ENCODE assay signal across 18 mouse cellular contexts in genomic region chr6:32153170-32153569, GRCm38 (mm10).
DNase-seq lines count a peak whose midpoint lies in the region; ATAC-seq lines count a peak whose summit lies in the region.
"Had no signal": no experiment of that assay in that cellular context is flagged by ENCODE, and none has a peak within 500 bp of the region (broad histone marks: within the 10 kb centered on the region; RNA-seq: fewer than 3 reads in every experiment).

No protein-coding gene starts in this region.

- ATAC-seq in midbrain, embryonic 13.5 days, result 0 out of 2 replicates have a peak, but pooled peaks have one; percentile 11
- no peak for ATAC-seq in midbrain, embryonic 16.5 days
- ATAC-seq in hindbrain, embryonic 11.5 days (ENCODE audit: low FRiP score), result peak; percentile 63; the same call in 1 of the 2 replicates
- ATAC-seq in neural tube, embryonic 13.5 days (ENCODE audit: low read depth), result peak; percentile 86
- ATAC-seq: intestine, postnatal 0 days had no signal

- DNase-seq in embryo, embryonic 10.5 days (ENCODE audit: low spot score), result peak; percentile 17
- no peak for DNase-seq in embryo, embryonic 9.5 days (ENCODE audit: extremely low spot score)
- peak; percentile 32 for DNase-seq in hindbrain, embryonic 11.5 days (ENCODE audit: low spot score)
- DNase-seq in spleen, postnatal 4 days (ENCODE audit: low spot score in 2 of 2), result no peak
- DNase-seq in lung, postnatal 25 days (ENCODE audit: low spot score), result no peak
- DNase-seq: adrenal gland, adult 2 months; cerebellum, postnatal 14 days; gastrocnemius, postnatal 36 days; lung, embryonic 14.5 days; thymus, adult 18-20 months had no signal

- no peak overlapping the region for H3K4me3 ChIP-seq in midbrain, embryonic 13.5 days (replicated peaks)
- H3K4me3 ChIP-seq in midbrain, embryonic 16.5 days (ENCODE audit: low read depth, low read length), result no peak overlapping the region
- no peak overlapping the region for H3K4me3 ChIP-seq in hindbrain, embryonic 11.5 days (ENCODE audit: low read depth, low read length)
- H3K4me3 ChIP-seq in neural tube, embryonic 13.5 days, result no peak overlapping the region
- H3K4me3 ChIP-seq: erythroblast, embryonic 14.5 days; heart, embryonic 12.5 days; limb, embryonic 10.5 days had no signal

- H3K27ac ChIP-seq in midbrain, embryonic 13.5 days, result no peak overlapping the region
- no peak overlapping the region for H3K27ac ChIP-seq in midbrain, embryonic 16.5 days (ENCODE audit: low read length)
- H3K27ac ChIP-seq in hindbrain, embryonic 11.5 days (ENCODE audit: low read depth, low read length), result no peak overlapping the region
- H3K27ac ChIP-seq in neural tube, embryonic 13.5 days (replicated peaks), result peak overlapping the region; percentile 57
- H3K27ac ChIP-seq: limb, embryonic 10.5 days had no signal

- no peaks in the 10 kb centered on the region for H3K9me3 ChIP-seq in midbrain, embryonic 13.5 days
- no peaks in the 10 kb centered on the region for H3K9me3 ChIP-seq in midbrain, embryonic 16.5 days (replicated peaks; ENCODE audit: control insufficient read depth, low read length, poor library complexity, severe bottlenecking)
- H3K9me3 ChIP-seq in hindbrain, embryonic 11.5 days (ENCODE audit: control insufficient read depth, low read length), result no peaks in the 10 kb centered on the region
- no peaks in the 10 kb centered on the region for H3K9me3 ChIP-seq in neural tube, embryonic 13.5 days
- H3K9me3 ChIP-seq: heart, embryonic 12.5 days; limb, embryonic 10.5 days had no signal

- whole genome bisulfite sequencing in midbrain, embryonic 13.5 days, result 86% methylated on average over 4 of the region's 4 CpGs
- 81% methylated on average over 4 of the region's 4 CpGs for WGBS in midbrain, embryonic 16.5 days
- WGBS in hindbrain, embryonic 11.5 days, result 66% methylated on average over 4 of the region's 4 CpGs
- 53% methylated on average over 4 of the region's 4 CpGs for WGBS in neural tube, embryonic 13.5 days

- H3K36me3 ChIP-seq in midbrain, embryonic 13.5 days, result peaks cover 20% of the 10 kb centered on the region
- H3K36me3 ChIP-seq in midbrain, embryonic 16.5 days (ENCODE audit: control insufficient read depth, insufficient read depth, low read length), result peaks cover 4% of the 10 kb centered on the region; the same call in 1 of the 2 replicates
- no peaks in the 10 kb centered on the region for H3K36me3 ChIP-seq in hindbrain, embryonic 11.5 days (ENCODE audit: control insufficient read depth, insufficient read depth, low read length)
- H3K36me3 ChIP-seq in neural tube, embryonic 13.5 days, result peaks cover 77% of the 10 kb centered on the region
- H3K36me3 ChIP-seq: limb, embryonic 10.5 days had no signal

- H3K9ac ChIP-seq in midbrain, embryonic 13.5 days (replicated peaks), result no peak overlapping the region
- H3K9ac ChIP-seq in midbrain, embryonic 16.5 days (ENCODE audit: low read depth, low read length), result no peak overlapping the region
- no peak overlapping the region for H3K9ac ChIP-seq in hindbrain, embryonic 11.5 days (ENCODE audit: low read depth, low read length)
- H3K9ac ChIP-seq in neural tube, embryonic 13.5 days, result no peak overlapping the region
- H3K9ac ChIP-seq: heart, embryonic 12.5 days; lung, embryonic 14.5 days had no signal

- no peaks in the 10 kb centered on the region for H3K27me3 ChIP-seq in midbrain, embryonic 13.5 days
- H3K27me3 ChIP-seq in midbrain, embryonic 16.5 days (ENCODE audit: control insufficient read depth, insufficient read depth, low read depth, low read length), result no peaks in the 10 kb centered on the region
- H3K27me3 ChIP-seq in hindbrain, embryonic 11.5 days (ENCODE audit: control insufficient read depth, insufficient read depth, low read length), result no peaks in the 10 kb centered on the region
- H3K27me3 ChIP-seq in neural tube, embryonic 13.5 days, result no peaks in the 10 kb centered on the region
- H3K27me3 ChIP-seq: heart, embryonic 12.5 days had no signal

- H3K4me2 ChIP-seq in midbrain, embryonic 13.5 days (replicated peaks), result no peak overlapping the region
- H3K4me2 ChIP-seq in midbrain, embryonic 16.5 days (ENCODE audit: low read length), result no peak overlapping the region
- H3K4me2 ChIP-seq in hindbrain, embryonic 11.5 days (replicated peaks; ENCODE audit: low read depth, low read length), result no peak overlapping the region
- no peak overlapping the region for H3K4me2 ChIP-seq in neural tube, embryonic 13.5 days
- H3K4me2 ChIP-seq: heart, embryonic 12.5 days; liver, embryonic 11.5 days; lung, embryonic 14.5 days had no signal

- H3K4me1 ChIP-seq in midbrain, embryonic 13.5 days (replicated peaks), result no peaks in the 10 kb centered on the region
- H3K4me1 ChIP-seq in midbrain, embryonic 16.5 days (ENCODE audit: control insufficient read depth, insufficient read depth, low read length), result no peaks in the 10 kb centered on the region
- H3K4me1 ChIP-seq in hindbrain, embryonic 11.5 days (replicated peaks; ENCODE audit: control insufficient read depth, insufficient read depth, low read length), result no peaks in the 10 kb centered on the region
- peaks cover 25% of the 10 kb centered on the region for H3K4me1 ChIP-seq in neural tube, embryonic 13.5 days (replicated peaks)
- H3K4me1 ChIP-seq: heart, embryonic 12.5 days; limb, embryonic 10.5 days had no signal

Comparison
In these comparisons a context has a peak if more than half of its experiments do, and no peak if none do; other contexts are left out.
1. DNase-seq: peak in embryo, embryonic 10.5 days (single experiment) and hindbrain, embryonic 11.5 days (single experiment); none in embryo, embryonic 9.5 days (single experiment), spleen, postnatal 4 days (0 of 2) and lung, postnatal 25 days (single experiment).